Mouse (Mus musculus) forebrain, embryonic 10.5 days (tissue): ENCODE data around the gene Afg1l. TPM values are rescaled to one million over a fixed set of nuclear protein-coding genes. Genes with fewer than 3 reads are reported as not detected.

Experiments
- DNase-seq: peaks from one replicate; pipeline ENCODE4 v3.0.0-alpha.2; 2017; ENCODE audit warnings: low spot score; ENCODE audit errors: extremely low spot score
- H3K27ac ChIP-seq: fragments of 300-500 bp; sonication (generic); 2 replicates; pipeline ENCODE4 v1.5.1; 2016; ENCODE audit warnings: mild to moderate bottlenecking
- H3K27me3 ChIP-seq: fragments of 300-500 bp; sonication (generic); 2 replicates; pipeline ENCODE4 v1.6.1; 2016; ENCODE audit warnings: mild to moderate bottlenecking; ENCODE audit not compliant: poor library complexity, severe bottlenecking
- H3K36me3 ChIP-seq: fragments of 300-500 bp; sonication (generic); replicated peaks from 2 replicates; pipeline ENCODE4 v1.6.1; 2016; ENCODE audit warnings: mild to moderate bottlenecking, moderate library complexity
- H3K4me1 ChIP-seq: fragments of 300-500 bp; sonication (generic); 2 replicates; pipeline ENCODE4 v1.6.1; 2016
- H3K4me3 ChIP-seq: fragments of 300-500 bp; sonication (generic); 2 replicates; pipeline ENCODE4 v1.5.1; 2016; ENCODE audit warnings: mild to moderate bottlenecking, moderate library complexity
- H3K9me3 ChIP-seq: fragments of 300-500 bp; sonication (generic); 2 replicates; pipeline ENCODE4 v1.6.1; 2016; ENCODE audit warnings: mild to moderate bottlenecking, moderate library complexity
- WGBS: fragments of 180-500 bp; shearing (Covaris S2); methylation state at CpG from one replicate; pipeline ENCODE4 v1.1.7; 2016; 5-methylcytosine and 5-hydroxymethylcytosine counted together
- polyA plus RNA-seq: library from polyadenylated mRNA; unstranded; fragments of >200 nt; fragmentation: Nextera tagmentation; extraction: Ambion mirVana; gene quantifications from 2 replicates; pipeline ENCODE4 v1.2.1, GENCODE M21; 2016

Afg1l gene
- polyA plus RNA-seq, 1 experiment from 2014 or later = 3.6 TPM

- H3K36me3 ChIP-seq = peaks cover 17% of the 10 kb centered on the region
- H3K27me3 ChIP-seq = no peaks in the 10 kb centered on the region
- no peak for DNase-seq
- H3K27ac ChIP-seq = peak overlapping the region; percentile 96
- H3K4me1 ChIP-seq = peaks cover 16% of the 10 kb centered on the region
- H3K9me3 ChIP-seq = no peaks in the 10 kb centered on the region
- peak overlapping the region; percentile 89 for H3K4me3 ChIP-seq
- 84% methylated on average over 5 of the region's 5 CpGs for WGBS
Measured at GRCm38 (mm10) chr10:42501161-42501560, 22.8 kb upstream of the Afg1l start.

DNA sequence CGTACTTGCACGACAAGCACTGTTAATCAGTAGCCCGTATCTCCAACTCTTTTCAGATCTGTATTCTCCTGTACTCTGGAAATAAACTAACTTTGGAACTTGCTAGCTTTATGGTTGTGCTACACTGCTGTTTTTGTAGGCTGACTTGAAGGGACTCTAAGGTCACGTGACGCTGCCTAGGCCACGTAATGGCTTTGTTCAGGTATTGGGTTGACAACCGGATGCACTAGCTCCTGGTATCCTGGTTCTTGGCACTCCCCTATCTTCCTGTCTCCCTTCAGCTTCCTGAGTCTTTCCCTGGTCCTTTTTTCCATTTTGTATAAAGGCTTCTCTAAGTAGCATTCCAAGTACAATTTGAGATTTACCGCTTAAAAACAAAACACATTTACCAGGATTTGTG lies 22.2 kb upstream of the Afg1l start:
- Histone ChIP-seq H3K4me3 (no peak overlapping the region), H3K27me3 (no peaks in the 10 kb centered on the region), H3K9me3 (no peaks in the 10 kb centered on the region), H3K4me1 (peaks cover 16% of the 10 kb centered on the region), H3K27ac (0 out of 2 replicates have a peak overlapping the region, but pooled peaks have one; percentile 96), H3K36me3 (peaks cover 15% of the 10 kb centered on the region)
- no peak for DNase-seq
- WGBS = 94% methylated on average over 8 of the region's 8 CpGs

DNA sequence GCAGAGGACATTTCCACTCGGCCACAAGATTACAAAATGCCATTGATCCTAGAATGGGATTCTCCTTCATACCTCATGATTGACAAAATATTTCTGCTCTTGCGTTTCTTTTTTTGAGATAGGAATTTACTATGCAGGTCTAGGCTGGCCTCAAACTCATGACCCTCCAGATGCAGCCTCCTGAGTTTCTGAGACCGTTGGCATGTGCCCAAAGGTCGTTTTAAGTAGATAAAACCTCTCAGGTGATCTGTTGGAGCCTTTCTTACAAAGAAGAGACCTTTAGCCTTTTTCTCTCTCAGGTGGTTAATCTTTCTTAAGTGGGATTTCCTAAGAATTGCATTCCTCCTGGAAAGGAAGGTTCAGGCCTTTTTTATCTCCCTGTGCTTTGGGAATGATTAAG lies 14.6 kb upstream of the Afg1l start:
- no peaks in the 10 kb centered on the region for H3K27me3 ChIP-seq
- no peak for DNase-seq
- no peak overlapping the region for H3K4me3 ChIP-seq
- no peak overlapping the region for H3K27ac ChIP-seq
- 49% methylated on average over 4 of the region's 4 CpGs for WGBS
- H3K9me3 ChIP-seq = no peaks in the 10 kb centered on the region
- no peaks in the 10 kb centered on the region for H3K36me3 ChIP-seq
- H3K4me1 ChIP-seq = peaks cover 6% of the 10 kb centered on the region

GRCm38 (mm10) chr10:42492027-42492771 lies 13.8 kb upstream of the Afg1l start:
- H3K27me3 ChIP-seq = no peaks in the 10 kb centered on the region
- 86% methylated on average over 10 of the region's 10 CpGs for WGBS
- no peak overlapping the region for H3K27ac ChIP-seq
- H3K4me3 ChIP-seq = no peak overlapping the region
- H3K36me3 ChIP-seq = no peaks in the 10 kb centered on the region
- H3K4me1 ChIP-seq = peaks cover 6% of the 10 kb centered on the region
- no peak for DNase-seq
- H3K9me3 ChIP-seq = no peaks in the 10 kb centered on the region

DNA sequence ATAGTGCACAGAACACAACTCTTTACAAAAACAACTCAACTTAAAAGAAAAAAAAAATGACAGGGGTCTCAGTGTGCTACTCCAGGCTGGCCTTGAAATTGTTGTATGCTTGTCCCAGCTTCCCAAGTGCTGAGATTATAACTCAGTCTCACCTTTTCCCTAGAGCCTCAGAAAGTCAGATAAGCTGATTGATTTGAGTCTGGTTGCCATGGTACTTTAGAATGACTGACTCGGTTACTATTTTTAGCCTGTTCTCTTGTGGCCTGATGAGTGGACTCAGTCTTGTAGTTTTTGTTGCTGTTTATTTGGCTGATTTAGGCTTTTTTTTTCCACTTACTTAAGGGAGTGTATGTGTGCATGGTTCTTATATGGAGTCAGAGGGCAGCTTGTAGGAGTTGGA lies 12.8 kb upstream of the Afg1l start:
- no peaks in the 10 kb centered on the region for H3K9me3 ChIP-seq
- WGBS = 67% methylated on average over 1 of the region's 1 CpGs
- H3K27me3 ChIP-seq = no peaks in the 10 kb centered on the region
- H3K4me1 ChIP-seq = peaks cover 6% of the 10 kb centered on the region
- no peak overlapping the region for H3K4me3 ChIP-seq
- no peaks in the 10 kb centered on the region for H3K36me3 ChIP-seq
- no peak for DNase-seq
- H3K27ac ChIP-seq = no peak overlapping the region

DNA sequence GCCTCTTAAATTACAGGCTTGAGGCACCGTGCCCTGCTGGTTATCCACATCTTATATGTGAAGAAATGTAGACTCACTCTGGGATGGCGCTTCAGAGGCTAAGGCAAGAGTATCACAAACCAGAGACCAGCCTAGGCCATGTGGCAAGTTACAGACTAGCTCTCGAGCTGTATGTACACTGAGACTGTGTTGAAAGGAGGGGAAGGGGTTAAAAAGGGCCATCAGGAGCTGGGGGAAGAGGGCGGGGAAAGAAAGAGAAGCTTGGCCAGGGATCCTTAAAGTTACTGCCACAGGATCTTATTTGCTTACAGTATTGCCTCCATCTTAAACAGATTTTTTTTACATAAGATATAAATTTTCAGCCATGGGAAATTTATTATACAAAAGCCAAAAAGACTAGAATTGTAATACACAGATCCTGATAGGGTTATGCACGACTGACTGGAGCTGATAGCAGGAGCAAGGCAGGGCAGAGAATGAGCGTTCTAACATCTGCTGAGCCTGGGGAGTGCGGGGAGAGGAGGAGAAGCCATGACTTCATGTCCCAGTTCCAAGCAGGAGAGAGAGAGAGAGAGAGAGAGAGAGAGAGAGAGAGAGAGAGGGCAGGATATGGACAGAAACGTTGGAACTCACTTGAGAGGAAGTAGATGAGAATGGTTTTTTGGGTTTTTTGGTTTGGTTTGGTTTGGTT lies 10.4 kb upstream of the Afg1l start:
- H3K27ac ChIP-seq = no peak overlapping the region
- no peaks in the 10 kb centered on the region for H3K9me3 ChIP-seq
- 40% methylated on average over 8 of the region's 8 CpGs for WGBS
- H3K4me3 ChIP-seq = no peak overlapping the region
- peaks cover 6% of the 10 kb centered on the region for H3K4me1 ChIP-seq
- no peaks in the 10 kb centered on the region for H3K27me3 ChIP-seq
- no peak for DNase-seq
- no peaks in the 10 kb centered on the region for H3K36me3 ChIP-seq

- Histone ChIP-seq H3K27me3 (no peaks in the 10 kb centered on the region), H3K9me3 (no peaks in the 10 kb centered on the region), H3K27ac (no peak overlapping the region), H3K36me3 (no peaks in the 10 kb centered on the region), H3K4me1 (peaks cover 18% of the 10 kb centered on the region), H3K4me3 (no peak overlapping the region)
- no peak for DNase-seq
- WGBS = 80% methylated on average over 4 of the region's 4 CpGs
Measured at GRCm38 (mm10) chr10:42480719-42481118, 2.4 kb upstream of the Afg1l start.

- no peak for DNase-seq
- peak overlapping the region; percentile 96 for H3K27ac ChIP-seq
- H3K27me3 ChIP-seq = no peaks in the 10 kb centered on the region
- H3K9me3 ChIP-seq = peaks cover 5% of the 10 kb centered on the region; the same call in 1 of the 2 replicates
- peak overlapping the region; percentile 83 for H3K4me3 ChIP-seq
- WGBS = 14% methylated on average over 25 of the region's 25 CpGs
- H3K4me1 ChIP-seq = peaks cover 18% of the 10 kb centered on the region
- H3K36me3 ChIP-seq = no peaks in the 10 kb centered on the region; the same call in 1 of the 2 replicates
Measured at GRCm38 (mm10) chr10:42477550-42478340, 620 bp downstream of the Afg1l start.

DNA sequence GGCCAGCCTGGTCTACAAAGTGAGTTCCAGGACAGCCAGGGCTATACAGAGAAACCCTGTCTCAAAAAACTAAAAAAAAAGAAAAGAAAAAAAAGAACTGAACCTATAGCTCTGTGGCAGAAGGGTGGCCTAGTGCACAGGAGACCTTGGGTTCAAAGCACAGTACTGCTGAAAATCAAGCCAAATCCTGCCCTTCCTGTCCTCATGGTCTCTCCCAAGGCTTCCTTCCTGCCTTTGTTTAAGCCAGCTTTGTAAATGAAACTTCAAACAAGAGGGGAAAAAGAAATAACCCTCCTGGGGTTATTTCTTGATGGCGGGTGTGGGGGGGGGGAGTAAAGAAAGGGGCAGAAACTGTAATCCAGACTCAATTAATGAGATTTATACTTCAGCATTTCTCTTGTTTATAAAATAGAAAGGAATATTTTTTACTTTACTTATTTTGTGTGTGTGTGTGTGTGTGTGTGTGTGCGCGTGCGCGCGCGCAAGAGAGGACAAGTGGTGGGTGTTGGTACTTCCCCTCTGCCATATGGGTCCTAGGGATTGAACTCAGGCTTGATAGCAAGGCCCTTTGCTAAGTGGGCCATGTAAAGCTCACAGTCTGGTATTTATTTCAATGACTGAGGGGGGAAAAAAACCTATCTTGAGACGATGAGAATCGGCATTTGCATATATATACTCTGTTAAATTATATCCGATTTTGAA lies 1.4 kb downstream of the Afg1l start:
- 93% methylated on average over 10 of the region's 10 CpGs for WGBS
- no peak overlapping the region for H3K4me3 ChIP-seq
- no peak for DNase-seq

GRCm38 (mm10) chr10:42474946-42475514 lies 3.3 kb downstream of the Afg1l start:
- peaks cover 18% of the 10 kb centered on the region for H3K4me1 ChIP-seq
- 80% methylated on average over 6 of the region's 6 CpGs for WGBS
- H3K9me3 ChIP-seq = peaks cover 5% of the 10 kb centered on the region; the same call in 1 of the 2 replicates
- no peak overlapping the region for H3K4me3 ChIP-seq
- no peaks in the 10 kb centered on the region for H3K27me3 ChIP-seq
- no peak overlapping the region for H3K27ac ChIP-seq
- no peak for DNase-seq
- H3K36me3 ChIP-seq = peaks cover 12% of the 10 kb centered on the region

More for the DNA sequence above, 1.4 kb downstream of the Afg1l start:
- no peaks in the 10 kb centered on the region for H3K27me3 ChIP-seq
- no peak overlapping the region for H3K27ac ChIP-seq
- peaks cover 5% of the 10 kb centered on the region; the same call in 1 of the 2 replicates for H3K9me3 ChIP-seq
- H3K4me1 ChIP-seq = peaks cover 18% of the 10 kb centered on the region
- H3K36me3 ChIP-seq = peaks cover 4% of the 10 kb centered on the region

DNA sequence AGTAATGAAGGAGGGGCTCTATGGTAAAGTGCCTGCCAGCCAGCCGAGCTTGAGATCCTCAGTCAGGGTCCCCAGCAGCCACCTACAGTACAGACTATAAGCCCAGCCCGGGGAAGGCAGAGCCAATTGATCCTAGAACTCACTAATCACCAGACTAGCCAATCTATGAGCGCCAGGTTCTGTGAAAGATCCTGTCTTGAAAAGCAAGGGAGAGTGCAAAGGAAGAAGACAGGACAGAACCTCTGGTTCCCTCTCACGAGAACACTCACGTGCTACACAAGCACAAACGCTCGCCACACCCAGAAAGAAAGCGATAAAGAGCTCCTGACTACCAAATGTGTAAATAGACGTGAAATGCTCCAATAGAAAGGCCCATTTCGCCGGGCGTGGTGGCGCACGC lies 13.6 kb downstream of the Afg1l start:
- Histone ChIP-seq H3K4me1 (peaks cover 10% of the 10 kb centered on the region), H3K4me3 (no peak overlapping the region), H3K27ac (0 out of 2 replicates have a peak overlapping the region, but pooled peaks have one; percentile 44), H3K9me3 (no peaks in the 10 kb centered on the region; the same call in 1 of the 2 replicates), H3K36me3 (peaks cover 1% of the 10 kb centered on the region; the same call in 1 of the 2 replicates), H3K27me3 (no peaks in the 10 kb centered on the region)
- DNase-seq = no peak
- WGBS = 85% methylated on average over 14 of the region's 14 CpGs

DNA sequence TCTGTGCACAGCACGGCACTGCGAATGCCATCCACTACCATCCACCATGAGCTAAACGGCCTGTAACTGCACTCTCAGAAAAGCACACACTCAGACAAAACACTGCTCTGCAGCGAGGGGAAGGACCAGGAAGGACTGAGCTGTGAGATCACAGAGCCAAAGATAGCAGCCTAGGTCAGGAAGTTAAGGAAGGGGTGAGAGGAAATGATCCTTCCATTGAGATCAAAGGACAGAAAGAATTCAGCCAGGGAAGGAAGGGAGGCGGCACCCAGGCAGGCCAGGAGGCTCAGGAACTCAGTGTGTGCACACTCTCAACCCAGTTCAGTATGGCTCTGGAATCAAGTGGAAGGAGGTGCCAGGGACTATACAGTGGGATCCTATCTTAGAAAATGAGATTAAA lies 14.1 kb downstream of the Afg1l start:
- WGBS = 54% methylated on average over 5 of the region's 5 CpGs
- no peak for DNase-seq
- H3K4me3 ChIP-seq = no peak overlapping the region
- no peaks in the 10 kb centered on the region for H3K27me3 ChIP-seq
- H3K4me1 ChIP-seq = peaks cover 10% of the 10 kb centered on the region
- H3K27ac ChIP-seq = no peak overlapping the region
- H3K36me3 ChIP-seq = peaks cover 5% of the 10 kb centered on the region
- H3K9me3 ChIP-seq = peaks cover 1% of the 10 kb centered on the region; the same call in 1 of the 2 replicates
